Mouse (Mus musculus): ENCODE measurements around the gene Supt5. TPM values are rescaled to one million over a fixed set of nuclear protein-coding genes. Genes with fewer than 3 reads are reported as not detected.

Gene Supt5
- polyA plus RNA-seq, 1 experiment from 2014 or later = 62.6 TPM

DNA sequence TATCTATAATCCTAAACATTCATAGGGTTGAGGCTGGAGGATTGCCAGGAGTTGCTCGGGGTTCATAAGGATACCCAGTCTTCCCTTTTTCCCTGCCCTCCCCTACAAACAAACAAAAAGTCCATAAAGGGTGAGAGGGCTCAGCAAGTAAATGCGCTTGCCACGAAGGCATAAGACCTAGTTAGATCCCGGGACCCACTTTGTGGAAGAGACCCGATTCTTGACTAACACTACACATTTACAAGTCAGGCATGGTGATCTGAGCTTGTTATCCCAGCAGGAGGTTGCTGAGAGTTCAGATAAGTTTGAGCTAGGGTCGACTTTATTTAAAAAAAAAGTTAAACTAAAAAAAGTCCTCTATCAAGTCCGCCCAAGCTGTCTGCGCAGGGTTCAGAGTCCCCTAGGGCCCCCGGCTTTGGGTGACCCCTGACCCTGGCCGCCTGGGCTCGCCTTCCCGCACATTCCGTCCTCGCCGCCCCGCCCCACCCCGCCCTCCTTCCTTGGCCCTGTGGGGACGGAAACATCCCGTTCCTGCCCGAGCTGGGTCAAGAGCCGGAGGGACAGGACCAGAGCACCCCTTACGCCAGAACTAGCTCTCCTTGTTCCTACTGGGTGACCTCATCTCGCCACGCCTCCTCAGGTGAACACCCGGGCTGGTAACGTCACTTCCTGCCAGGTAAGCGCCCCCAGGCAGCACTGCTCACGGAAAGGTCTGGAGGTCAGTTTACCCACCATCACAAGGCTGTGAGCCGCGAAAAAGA, 37.6 kb upstream of the Supt5 start:
- Histone ChIP-seq H3K4me2 (ENCODE audit: low read length) (peak overlapping the region; percentile 58), H3K4me1 (ENCODE audit: control insufficient read depth, insufficient read depth, low read length) (peaks cover 25% of the 10 kb centered on the region), H3K9ac (ENCODE audit: low read length) (peak overlapping the region; percentile 55), H3K36me3 (ENCODE audit: control insufficient read depth, insufficient read depth, low read length) (no peaks in the 10 kb centered on the region), H3K27ac (ENCODE audit: low read depth, low read length) (peak overlapping the region; percentile 79), H3K27me3 (replicated peaks; ENCODE audit: control insufficient read depth, insufficient read depth, low read length) (no peaks in the 10 kb centered on the region), H3K9me3 (replicated peaks; ENCODE audit: control insufficient read depth, low read length) (no peaks in the 10 kb centered on the region), H3K4me3 (ENCODE audit: low read depth, low read length) (peak overlapping the region; percentile 28)
- DNase-seq (ENCODE audit: low spot score) (no peak), ATAC-seq (no peak)
- 8% methylated on average over 30 of the region's 30 CpGs for WGBS

DNA sequence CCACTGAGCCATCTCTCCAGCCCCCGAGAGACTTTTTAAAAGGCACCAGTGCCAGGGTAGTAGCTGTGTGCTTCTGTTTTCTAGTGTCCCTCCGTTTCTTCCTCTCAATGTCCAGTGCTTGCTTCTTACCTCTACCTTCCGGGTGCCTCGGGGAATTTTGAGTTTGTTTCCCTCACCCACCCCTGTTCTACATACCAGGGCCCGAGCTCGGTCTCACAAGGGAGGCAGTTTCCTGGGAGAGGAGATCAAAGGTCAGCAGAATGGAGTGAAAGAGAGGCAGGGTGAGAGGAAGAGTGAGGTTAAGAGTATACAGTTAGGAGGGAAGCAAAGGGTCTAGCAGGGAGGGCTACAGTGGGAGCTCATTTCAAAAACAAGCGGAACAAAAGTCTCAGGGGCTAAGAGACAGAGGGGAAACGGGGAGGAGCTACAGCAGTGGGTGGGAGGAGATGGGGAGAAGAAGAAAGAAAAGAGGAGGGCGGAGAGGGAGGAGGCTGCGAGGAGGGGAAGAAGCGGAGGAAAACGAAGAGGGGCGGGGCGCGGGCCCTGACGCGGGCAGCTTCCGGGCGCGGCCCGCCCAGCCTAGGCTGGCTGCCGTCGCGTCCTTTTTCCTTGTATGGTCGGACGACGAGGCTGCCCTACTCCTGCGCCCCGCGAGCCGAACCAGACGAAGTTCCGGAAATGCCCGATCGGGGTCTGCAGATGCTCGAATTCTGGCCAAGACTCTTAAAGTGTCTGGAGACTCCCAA, 36.8 kb upstream of the Supt5 start:
- ATAC-seq (peak; percentile 54), DNase-seq (ENCODE audit: low spot score) (peak; percentile 93)
- Histone ChIP-seq H3K9me3 (replicated peaks; ENCODE audit: control insufficient read depth, low read length) (no peaks in the 10 kb centered on the region), H3K27me3 (replicated peaks; ENCODE audit: control insufficient read depth, insufficient read depth, low read length) (no peaks in the 10 kb centered on the region), H3K9ac (ENCODE audit: low read length) (peak overlapping the region; percentile 55), H3K4me3 (ENCODE audit: low read depth, low read length) (peak overlapping the region; percentile 28), H3K27ac (ENCODE audit: low read depth, low read length) (peak overlapping the region; percentile 79), H3K36me3 (ENCODE audit: control insufficient read depth, insufficient read depth, low read length) (no peaks in the 10 kb centered on the region), H3K4me1 (ENCODE audit: control insufficient read depth, insufficient read depth, low read length) (peaks cover 27% of the 10 kb centered on the region), H3K4me2 (ENCODE audit: low read length) (peak overlapping the region; percentile 58)
- 1% methylated on average over 36 of the region's 36 CpGs for WGBS

DNA sequence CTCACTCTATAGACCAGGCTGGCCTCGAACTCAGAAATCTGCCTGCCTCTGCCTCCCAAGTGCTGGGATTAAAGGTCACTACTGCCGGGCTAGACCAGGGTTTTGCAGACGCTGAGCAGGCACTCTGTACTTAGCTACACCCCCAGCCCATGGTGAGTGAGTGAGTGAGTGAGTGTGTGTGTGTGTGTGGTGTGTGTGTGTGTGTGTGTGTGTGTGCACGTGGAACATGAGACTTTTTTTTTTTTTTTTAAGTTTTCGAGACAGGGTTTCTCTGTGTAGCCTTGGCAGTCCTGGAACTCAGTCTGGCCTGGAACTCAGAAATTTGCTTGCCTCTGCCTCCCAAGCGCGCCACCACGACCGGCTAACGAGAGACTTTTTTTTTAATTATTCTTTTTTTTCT, 36.1 kb upstream of the Supt5 start:
- WGBS = 82% methylated on average over 10 of the region's 10 CpGs
- no peak overlapping the region for H3K27ac ChIP-seq (ENCODE audit: low read depth, low read length)
- H3K4me2 ChIP-seq (ENCODE audit: low read length) = no peak overlapping the region; the same call in 1 of the 2 replicates
- H3K9me3 ChIP-seq (replicated peaks; ENCODE audit: control insufficient read depth, low read length) = no peaks in the 10 kb centered on the region
- no peak overlapping the region for H3K4me3 ChIP-seq (ENCODE audit: low read depth, low read length)
- H3K36me3 ChIP-seq (ENCODE audit: control insufficient read depth, insufficient read depth, low read length) = peaks cover 4% of the 10 kb centered on the region; the same call in 1 of the 2 replicates
- DNase-seq (ENCODE audit: low spot score) = no peak
- H3K27me3 ChIP-seq (replicated peaks; ENCODE audit: control insufficient read depth, insufficient read depth, low read length) = no peaks in the 10 kb centered on the region
- H3K4me1 ChIP-seq (ENCODE audit: control insufficient read depth, insufficient read depth, low read length) = peaks cover 31% of the 10 kb centered on the region
- no peak for ATAC-seq
- H3K9ac ChIP-seq (ENCODE audit: low read length) = no peak overlapping the region

DNA sequence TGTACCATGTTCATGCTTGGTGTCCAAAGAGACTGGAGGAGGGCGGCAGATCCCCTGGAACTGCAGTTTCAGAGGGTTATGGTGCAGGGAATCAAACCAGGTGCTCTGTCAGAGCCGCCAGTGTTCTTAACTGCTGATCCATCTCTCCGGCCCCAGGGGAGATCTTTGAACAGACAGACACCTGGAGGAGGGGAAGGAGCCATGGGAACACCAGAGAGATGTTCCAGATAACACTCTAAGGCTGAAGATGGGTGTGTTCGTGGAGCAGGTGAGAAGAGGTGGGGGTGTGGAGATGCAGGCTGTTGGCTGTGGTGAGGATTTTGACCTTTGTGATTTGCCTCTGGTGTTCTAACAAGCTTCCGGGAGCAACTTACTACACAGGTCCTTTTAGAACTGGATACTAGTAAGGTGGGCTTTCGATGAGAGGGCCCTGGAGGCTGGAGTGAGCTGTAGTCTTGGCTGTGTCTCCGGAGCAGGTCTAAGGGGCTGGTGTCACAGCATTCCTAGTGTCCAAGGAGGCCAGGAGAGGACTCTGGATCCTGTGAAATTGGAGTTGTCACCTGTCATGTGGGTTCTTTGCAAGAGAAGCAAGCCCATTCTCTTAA, 35.4 kb upstream of the Supt5 start:
- Histone ChIP-seq H3K9ac (ENCODE audit: low read length) (no peak overlapping the region), H3K27ac (ENCODE audit: low read depth, low read length) (no peak overlapping the region), H3K9me3 (replicated peaks; ENCODE audit: control insufficient read depth, low read length) (no peaks in the 10 kb centered on the region), H3K4me1 (ENCODE audit: control insufficient read depth, insufficient read depth, low read length) (peaks cover 26% of the 10 kb centered on the region), H3K36me3 (ENCODE audit: control insufficient read depth, insufficient read depth, low read length) (peaks cover 10% of the 10 kb centered on the region; the same call in 1 of the 2 replicates), H3K4me2 (ENCODE audit: low read length) (no peak overlapping the region), H3K27me3 (replicated peaks; ENCODE audit: control insufficient read depth, insufficient read depth, low read length) (no peaks in the 10 kb centered on the region), H3K4me3 (ENCODE audit: low read depth, low read length) (no peak overlapping the region)
- 84% methylated on average over 7 of the region's 7 CpGs for WGBS
- DNase-seq (ENCODE audit: low spot score) (no peak), ATAC-seq (no peak)

DNA sequence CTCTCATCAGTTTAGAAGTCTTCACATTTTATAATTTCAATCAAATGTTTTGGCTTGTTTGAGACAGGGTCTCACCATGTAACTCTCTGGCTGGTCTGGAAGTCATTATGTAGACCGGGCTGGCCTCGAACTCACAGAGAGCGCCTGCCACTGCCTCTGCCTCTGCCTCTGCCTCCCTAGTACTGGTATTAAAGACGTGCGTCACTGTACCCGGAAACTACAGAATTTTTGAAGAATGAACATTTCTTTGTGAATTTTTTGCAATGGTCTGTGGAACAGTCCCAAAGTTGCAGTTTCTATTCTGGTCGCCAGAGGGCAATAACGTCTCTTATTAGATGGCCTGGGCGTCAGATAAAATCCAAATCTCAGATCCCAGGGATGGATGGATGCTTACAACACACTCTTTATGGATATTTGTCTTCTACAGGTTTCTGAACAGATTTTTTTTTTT, 34.6 kb upstream of the Supt5 start:
- no peaks in the 10 kb centered on the region for H3K9me3 ChIP-seq (replicated peaks; ENCODE audit: control insufficient read depth, low read length)
- H3K9ac ChIP-seq (ENCODE audit: low read length) = no peak overlapping the region
- H3K4me1 ChIP-seq (ENCODE audit: control insufficient read depth, insufficient read depth, low read length) = peaks cover 20% of the 10 kb centered on the region
- H3K4me3 ChIP-seq (ENCODE audit: low read depth, low read length) = peak overlapping the region; percentile 82
- peak overlapping the region; percentile 70 for H3K4me2 ChIP-seq (ENCODE audit: low read length)
- H3K27ac ChIP-seq (ENCODE audit: low read depth, low read length) = peak overlapping the region; percentile 84
- peaks cover 18% of the 10 kb centered on the region for H3K36me3 ChIP-seq (ENCODE audit: control insufficient read depth, insufficient read depth, low read length)
- WGBS = under 1% methylated on average over 9 of the region's 9 CpGs
- no peaks in the 10 kb centered on the region for H3K27me3 ChIP-seq (replicated peaks; ENCODE audit: control insufficient read depth, insufficient read depth, low read length)
- peak; percentile 96 for DNase-seq (ENCODE audit: low spot score)
- ATAC-seq = peak; percentile 13

DNA sequence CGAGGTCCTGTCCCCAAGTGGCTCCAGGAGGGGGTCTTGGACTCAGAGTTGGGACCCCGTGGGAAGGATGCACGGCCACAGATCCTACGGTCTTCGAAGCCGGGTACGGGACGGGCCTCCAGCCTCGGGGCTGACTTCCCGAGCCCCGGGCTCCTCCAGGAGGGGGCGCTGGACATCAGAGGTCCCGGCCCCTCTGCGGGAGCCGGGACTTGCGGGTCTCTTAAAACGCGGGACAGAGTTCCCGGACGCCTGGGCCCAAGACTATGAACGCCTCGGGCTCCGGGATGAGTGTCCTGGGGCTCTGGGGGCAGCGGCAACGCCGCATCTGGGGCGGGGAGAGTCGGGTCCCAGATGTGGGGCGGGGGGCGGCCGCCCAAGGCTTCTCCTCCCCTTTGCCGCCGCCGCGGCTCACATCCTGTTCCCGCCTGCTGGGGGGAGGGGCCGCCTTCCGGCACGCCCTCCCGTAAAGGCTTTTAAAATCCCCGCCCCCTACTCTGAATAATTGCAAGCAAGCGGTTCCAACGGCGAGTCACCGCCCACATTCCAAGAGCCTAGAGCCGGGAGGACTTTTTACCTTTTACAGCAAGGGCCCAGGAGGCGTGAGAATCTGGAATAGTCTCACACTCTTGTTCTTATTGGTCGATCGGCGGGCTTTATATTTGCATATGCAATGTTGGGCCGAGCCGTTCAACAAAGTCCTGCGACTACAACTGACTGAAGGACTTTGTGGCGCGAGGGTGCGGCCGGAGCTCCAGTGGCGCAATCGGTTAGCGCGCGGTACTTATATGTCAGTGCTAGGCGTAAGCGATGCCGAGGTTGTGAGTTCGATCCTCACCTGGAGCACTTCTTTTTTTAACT, 33.9 kb upstream of the Supt5 start, which contains the start of gene Plekhg2:
Gene Plekhg2, minus strand, starts transcription at position 349 of the 858 bp plus-strand sequence.
- ATAC-seq (peak; percentile 84), DNase-seq (ENCODE audit: low spot score) (peak; percentile 98)
- Histone ChIP-seq H3K9me3 (replicated peaks; ENCODE audit: control insufficient read depth, low read length) (no peaks in the 10 kb centered on the region), H3K4me2 (ENCODE audit: low read length) (peak within 1 kb of the TSS; percentile 70), H3K27ac (ENCODE audit: low read depth, low read length) (peak within 1 kb of the TSS; percentile 84), H3K27me3 (replicated peaks; ENCODE audit: control insufficient read depth, insufficient read depth, low read length) (no peaks in the 10 kb centered on the region), H3K9ac (ENCODE audit: low read length) (peak within 1 kb of the TSS; percentile 87), H3K4me1 (ENCODE audit: control insufficient read depth, insufficient read depth, low read length) (peaks cover 19% of the 10 kb centered on the region), H3K4me3 (ENCODE audit: low read depth, low read length) (peak within 1 kb of the TSS; percentile 82), H3K36me3 (ENCODE audit: control insufficient read depth, insufficient read depth, low read length) (peaks cover 24% of the 10 kb centered on the region)
- WGBS = 1% methylated on average over 61 of the region's 66 CpGs

DNA sequence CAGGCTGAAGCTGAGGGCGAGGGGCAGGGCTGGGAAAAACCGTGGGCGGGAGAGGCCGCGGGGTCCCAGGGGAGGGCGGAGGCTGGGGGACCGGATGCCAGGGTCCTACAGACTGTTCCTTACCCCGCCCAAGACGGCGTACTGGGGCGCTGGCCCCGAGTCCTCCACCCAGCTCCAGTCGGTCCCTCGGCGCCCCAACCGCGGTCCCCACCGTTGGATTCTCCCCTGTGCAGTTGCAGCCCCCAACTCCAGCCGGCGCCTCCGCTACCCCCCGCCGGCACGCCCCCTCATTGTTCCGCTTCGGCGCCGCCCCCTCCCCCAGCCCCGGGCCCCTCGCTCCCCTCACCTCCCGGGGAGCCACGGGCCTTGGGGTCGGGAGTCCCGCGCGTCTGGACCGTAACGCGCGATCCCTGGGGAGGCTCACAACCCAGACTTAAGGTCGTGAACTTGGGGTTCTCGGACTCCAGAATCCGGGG, 33.0 kb upstream of the Supt5 start:
- under 1% methylated on average over 39 of the region's 43 CpGs for WGBS
- peak overlapping the region; percentile 82 for H3K4me3 ChIP-seq (ENCODE audit: low read depth, low read length)
- peaks cover 18% of the 10 kb centered on the region for H3K4me1 ChIP-seq (ENCODE audit: control insufficient read depth, insufficient read depth, low read length)
- DNase-seq (ENCODE audit: low spot score) (peak; percentile 57), ATAC-seq (peak; percentile 6)
- H3K4me2 ChIP-seq (ENCODE audit: low read length) = peak overlapping the region; percentile 70
- peak overlapping the region; percentile 84 for H3K27ac ChIP-seq (ENCODE audit: low read depth, low read length)
- peak overlapping the region; percentile 87 for H3K9ac ChIP-seq (ENCODE audit: low read length)
- no peaks in the 10 kb centered on the region for H3K9me3 ChIP-seq (replicated peaks; ENCODE audit: control insufficient read depth, low read length)
- H3K27me3 ChIP-seq (replicated peaks; ENCODE audit: control insufficient read depth, insufficient read depth, low read length) = no peaks in the 10 kb centered on the region
- peaks cover 34% of the 10 kb centered on the region for H3K36me3 ChIP-seq (ENCODE audit: control insufficient read depth, insufficient read depth, low read length)

DNA sequence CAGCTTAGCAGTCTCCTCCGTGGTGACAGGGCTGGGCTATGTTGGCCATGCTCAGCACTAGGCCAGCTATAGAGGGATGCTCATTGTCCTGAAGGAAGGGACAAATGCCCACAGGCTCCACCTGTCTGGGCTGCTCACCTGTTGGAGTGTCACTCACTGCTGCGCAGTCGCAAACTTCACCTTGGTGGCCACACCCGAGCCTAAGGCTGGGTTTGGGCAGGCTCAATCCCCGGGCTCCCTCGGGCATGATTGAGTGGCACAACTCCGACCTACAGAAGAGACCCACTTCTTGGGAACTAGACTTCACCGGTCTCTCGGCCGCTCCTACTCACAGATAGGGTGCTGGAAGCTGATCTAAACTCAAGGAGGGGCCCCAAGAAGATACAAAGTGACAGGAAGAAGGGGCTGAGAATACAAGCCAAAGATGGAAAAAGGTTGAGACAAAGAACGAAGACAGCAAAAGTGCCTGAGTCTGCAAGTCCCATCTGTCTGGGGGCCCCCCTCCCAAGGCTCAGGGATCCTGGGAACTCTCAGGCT, 32.5 kb upstream of the Supt5 start:
- no peaks in the 10 kb centered on the region for H3K27me3 ChIP-seq (replicated peaks; ENCODE audit: control insufficient read depth, insufficient read depth, low read length)
- peak overlapping the region; percentile 84 for H3K27ac ChIP-seq (ENCODE audit: low read depth, low read length)
- peak overlapping the region; percentile 82 for H3K4me3 ChIP-seq (ENCODE audit: low read depth, low read length)
- peak overlapping the region; percentile 70 for H3K4me2 ChIP-seq (ENCODE audit: low read length)
- H3K9me3 ChIP-seq (replicated peaks; ENCODE audit: control insufficient read depth, low read length) = no peaks in the 10 kb centered on the region
- ATAC-seq (no peak), DNase-seq (ENCODE audit: low spot score) (no peak)
- peaks cover 38% of the 10 kb centered on the region for H3K36me3 ChIP-seq (ENCODE audit: control insufficient read depth, insufficient read depth, low read length)
- WGBS = 6% methylated on average over 11 of the region's 11 CpGs
- peaks cover 13% of the 10 kb centered on the region for H3K4me1 ChIP-seq (ENCODE audit: control insufficient read depth, insufficient read depth, low read length)
- H3K9ac ChIP-seq (ENCODE audit: low read length) = peak overlapping the region; percentile 87

Measured in forebrain, embryonic 14.5 days (tissue).